Mouse (Mus musculus): Measurements from ENCODE around the gene Haghl. TPM values are rescaled to one million over a fixed set of nuclear protein-coding genes. Genes with fewer than 3 reads are reported as not detected.
"Not testable (repeated sequence)": the region's sequence is repeated elsewhere in the genome, so short reads cannot be mapped to it uniquely, and the experiment has no call there.

Haghl gene
- polyA plus RNA-seq, 1 experiment = 56.2 TPM

- Histone ChIP-seq H3K4me3 (replicated peaks; ENCODE audit: extremely low read depth, low read depth, low read length) (no peak overlapping the region), H3K4me1 (ENCODE audit: control insufficient read depth, insufficient read depth, low read length) (no peaks in the 10 kb centered on the region)
- 71% methylated on average over 4 of the region's 4 CpGs for WGBS
- TF ChIP-seq POLR2A (IDR thresholded peaks at IDR 0.05; ENCODE audit: borderline replicate concordance, extremely low read depth, low read depth, low read length) (no peak), CTCF (IDR thresholded peaks at IDR 0.05; ENCODE audit: insufficient read depth, low read length) (no peak)
- DNase-seq = no peak
Measured at GRCm38 (mm10) chr17:25755086-25755485, 30.4 kb downstream of the Haghl start.

GRCm38 (mm10) chr17:25754241-25754640, 31.2 kb downstream of the Haghl start, which contains the start of gene Msln:
TSS of gene Msln (minus strand) at chr17:25754378.
- whole genome bisulfite sequencing = 71% methylated on average over 9 of the region's 9 CpGs
- H3K4me3 ChIP-seq (replicated peaks; ENCODE audit: extremely low read depth, low read depth, low read length) = no peak within 1 kb of the TSS
- H3K4me1 ChIP-seq (ENCODE audit: control insufficient read depth, insufficient read depth, low read length) = no peaks in the 10 kb centered on the region
- no peak for DNase-seq
- no peak for TF ChIP-seq CTCF (IDR thresholded peaks at IDR 0.05; ENCODE audit: insufficient read depth, low read length)
- no peak for TF ChIP-seq POLR2A (IDR thresholded peaks at IDR 0.05; ENCODE audit: borderline replicate concordance, extremely low read depth, low read depth, low read length)

DNA sequence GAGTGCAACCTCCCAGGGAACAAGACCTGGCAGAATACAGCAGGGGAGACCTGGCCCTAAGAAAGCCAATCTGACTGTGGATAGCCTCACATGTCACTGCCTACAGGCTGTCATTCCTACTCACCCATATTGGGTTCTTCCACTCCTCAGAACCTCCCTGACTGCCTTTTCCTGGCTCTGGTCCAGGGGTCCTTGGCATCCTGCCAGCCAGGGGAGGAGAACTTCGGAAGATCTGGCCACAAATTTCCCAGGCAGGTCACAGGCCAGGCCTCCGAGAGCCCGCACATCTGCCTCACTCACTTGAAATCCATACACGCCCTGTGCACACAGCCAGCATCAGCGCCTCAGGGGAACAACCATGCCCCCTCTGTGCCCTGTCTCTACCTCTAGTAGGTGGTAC, 34.0 kb downstream of the Haghl start:
- TF ChIP-seq CTCF (IDR thresholded peaks at IDR 0.05; ENCODE audit: insufficient read depth, low read length) (no peak), POLR2A (IDR thresholded peaks at IDR 0.05; ENCODE audit: borderline replicate concordance, extremely low read depth, low read depth, low read length) (no peak)
- DNase-seq = no peak
- H3K4me3 ChIP-seq (replicated peaks; ENCODE audit: extremely low read depth, low read depth, low read length) = no peak overlapping the region
- H3K4me1 ChIP-seq (ENCODE audit: control insufficient read depth, insufficient read depth, low read length) = no peaks in the 10 kb centered on the region
- 15% methylated on average over 5 of the region's 5 CpGs for WGBS

GRCm38 (mm10) chr17:25749314-25749713, 36.2 kb downstream of the Haghl start:
- Histone ChIP-seq H3K4me3 (replicated peaks; ENCODE audit: extremely low read depth, low read depth, low read length) (no peak overlapping the region), H3K4me1 (ENCODE audit: control insufficient read depth, insufficient read depth, low read length) (no peaks in the 10 kb centered on the region)
- WGBS = 72% methylated on average over 6 of the region's 6 CpGs
- no peak for DNase-seq
- TF ChIP-seq CTCF (IDR thresholded peaks at IDR 0.05; ENCODE audit: insufficient read depth, low read length) (no peak), POLR2A (IDR thresholded peaks at IDR 0.05; ENCODE audit: borderline replicate concordance, extremely low read depth, low read depth, low read length) (no peak)

- no peak for DNase-seq
- TF ChIP-seq CTCF (IDR thresholded peaks at IDR 0.05; ENCODE audit: insufficient read depth, low read length) = no peak
- TF ChIP-seq POLR2A (IDR thresholded peaks at IDR 0.05; ENCODE audit: borderline replicate concordance, extremely low read depth, low read depth, low read length) = no peak
- no peaks in the 10 kb centered on the region for H3K4me1 ChIP-seq (ENCODE audit: control insufficient read depth, insufficient read depth, low read length)
- no peak overlapping the region for H3K4me3 ChIP-seq (replicated peaks; ENCODE audit: extremely low read depth, low read depth, low read length)
- 82% methylated on average over 4 of the region's 4 CpGs for WGBS
Measured at GRCm38 (mm10) chr17:25748238-25748637, 37.2 kb downstream of the Haghl start.

DNA sequence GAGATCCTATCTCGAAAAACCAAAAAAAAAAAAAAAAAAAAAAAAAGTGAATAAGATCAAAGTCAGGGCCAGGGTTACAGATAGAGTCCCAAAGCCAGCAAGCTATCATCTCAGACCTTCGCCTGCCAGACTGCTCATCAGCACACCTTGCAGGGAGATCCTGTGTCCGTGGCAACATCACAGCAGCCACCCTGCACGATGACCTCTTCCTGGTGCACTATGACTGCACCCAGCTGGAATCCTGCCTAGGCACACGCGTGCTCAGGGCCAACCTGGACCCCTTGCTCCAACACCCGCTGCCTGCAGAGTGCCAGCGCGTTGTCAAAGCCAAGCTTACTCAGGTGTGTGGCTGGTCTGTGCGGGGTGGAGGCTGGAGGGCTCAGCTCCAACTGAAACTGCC, 41.2 kb downstream of the Haghl start:
- Histone ChIP-seq H3K4me3 (replicated peaks; ENCODE audit: extremely low read depth, low read depth, low read length) (no peak overlapping the region), H3K4me1 (ENCODE audit: control insufficient read depth, insufficient read depth, low read length) (no peaks in the 10 kb centered on the region)
- TF ChIP-seq POLR2A (IDR thresholded peaks at IDR 0.05; ENCODE audit: borderline replicate concordance, extremely low read depth, low read depth, low read length) = no peak
- TF ChIP-seq CTCF (IDR thresholded peaks at IDR 0.05; ENCODE audit: insufficient read depth, low read length) = no peak
- DNase-seq = no peak
- 64% methylated on average over 10 of the region's 10 CpGs for WGBS

- TF ChIP-seq CTCF (IDR thresholded peaks at IDR 0.05; ENCODE audit: insufficient read depth, low read length) (no peak), POLR2A (IDR thresholded peaks at IDR 0.05; ENCODE audit: borderline replicate concordance, extremely low read depth, low read depth, low read length) (no peak)
- Histone ChIP-seq H3K4me1 (ENCODE audit: control insufficient read depth, insufficient read depth, low read length) (no peaks in the 10 kb centered on the region), H3K4me3 (replicated peaks; ENCODE audit: extremely low read depth, low read depth, low read length) (no peak overlapping the region)
- WGBS = 66% methylated on average over 9 of the region's 9 CpGs
- no peak for DNase-seq
Measured at GRCm38 (mm10) chr17:25743831-25744230, 41.6 kb downstream of the Haghl start.

DNA sequence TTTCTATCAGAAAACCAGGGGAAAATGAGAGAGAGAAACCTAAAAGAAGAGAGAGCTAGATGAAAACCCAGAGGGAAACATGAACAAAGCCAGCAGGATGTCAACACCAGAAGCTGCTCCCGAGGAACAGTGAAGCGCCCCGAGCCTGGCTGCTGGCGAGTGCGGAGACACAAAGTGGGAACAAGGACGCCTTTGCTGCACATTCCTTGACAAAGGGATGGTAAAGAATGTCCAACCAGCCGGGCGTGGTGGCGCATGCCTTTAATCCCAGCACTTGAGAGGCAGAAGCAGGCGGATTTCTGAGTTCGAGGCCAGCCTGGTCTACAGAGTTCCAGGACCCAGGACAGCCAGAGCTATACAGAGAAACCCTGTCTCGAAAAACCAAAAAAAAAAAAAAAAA, 44.0 kb downstream of the Haghl start:
- not testable (repeated sequence) for H3K4me1 ChIP-seq (ENCODE audit: control insufficient read depth, insufficient read depth, low read length); DNase-seq; H3K4me3 ChIP-seq (replicated peaks; ENCODE audit: extremely low read depth, low read depth, low read length)
- 66% methylated on average over 12 of the region's 12 CpGs for WGBS

DNA sequence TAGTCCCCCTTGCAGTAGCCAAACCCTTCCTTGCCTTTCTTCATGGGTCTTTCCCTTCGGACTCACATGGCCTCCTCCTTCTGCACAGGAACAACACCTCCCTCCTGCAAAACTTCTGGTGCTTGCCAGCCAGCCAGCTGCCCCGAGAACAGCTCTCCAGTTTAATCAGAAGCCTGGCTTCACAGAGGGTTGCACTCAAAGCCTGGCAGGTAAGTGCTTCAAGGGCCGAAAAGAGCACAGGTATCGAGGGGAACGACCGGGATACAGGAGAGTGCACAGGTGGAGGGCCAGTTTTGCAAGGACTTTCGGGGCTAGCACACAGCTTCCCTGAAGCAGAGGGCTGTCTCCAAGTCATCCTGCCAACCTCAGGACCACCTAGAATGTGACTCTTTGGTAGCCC, 46.6 kb downstream of the Haghl start:
- 56% methylated on average over 7 of the region's 7 CpGs for WGBS
- no peak for DNase-seq
- TF ChIP-seq POLR2A (IDR thresholded peaks at IDR 0.05; ENCODE audit: borderline replicate concordance, extremely low read depth, low read depth, low read length) (no peak), CTCF (IDR thresholded peaks at IDR 0.05; ENCODE audit: insufficient read depth, low read length) (no peak)

GRCm38 (mm10) chr17:25735745-25736144, 49.7 kb downstream of the Haghl start, which contains the start of gene Mslnl:
TSS of gene Mslnl (plus strand) at chr17:25736042.
- Histone ChIP-seq H3K4me3 (replicated peaks; ENCODE audit: extremely low read depth, low read depth, low read length) (no peak within 1 kb of the TSS), H3K4me1 (ENCODE audit: control insufficient read depth, insufficient read depth, low read length) (no peaks in the 10 kb centered on the region)
- no peak for DNase-seq
- WGBS = 64% methylated on average over 3 of the region's 3 CpGs
- TF ChIP-seq POLR2A (IDR thresholded peaks at IDR 0.05; ENCODE audit: borderline replicate concordance, extremely low read depth, low read depth, low read length) = no peak
- no peak for TF ChIP-seq CTCF (IDR thresholded peaks at IDR 0.05; ENCODE audit: insufficient read depth, low read length)

More for the DNA sequence above, 46.6 kb downstream of the Haghl start:
- Histone ChIP-seq H3K4me3 (replicated peaks; ENCODE audit: extremely low read depth, low read depth, low read length) (no peak overlapping the region), H3K4me1 (ENCODE audit: control insufficient read depth, insufficient read depth, low read length) (no peaks in the 10 kb centered on the region)

Data from lung, adult 2 months (tissue).